ENCODE assay signal across 14 mouse cellular contexts in genomic region chr10:97478259-97478658, GRCm38 (mm10). TPM values are rescaled to one million over a fixed set of nuclear protein-coding genes. Genes with fewer than 3 reads are reported as not detected.
DNase-seq lines count a peak whose midpoint lies in the region; ATAC-seq and TF ChIP-seq lines count a peak whose summit lies in the region.
"Had no signal": no experiment of that assay in that cellular context is flagged by ENCODE, and none has a peak within 500 bp of the region (broad histone marks: within the 10 kb centered on the region; RNA-seq: fewer than 3 reads in every experiment).

No protein-coding gene starts in this region.

- H3K79me2 ChIP-seq in heart, adult 2 months (replicated peaks; ENCODE audit: control insufficient read depth, insufficient read depth, low read length) = no peaks in the 10 kb centered on the region
- no peaks in the 10 kb centered on the region for H3K79me2 ChIP-seq in liver, adult 2 months (ENCODE audit: control insufficient read depth, insufficient read depth, low read length)

- no peak for ATAC-seq in liver, embryonic 11.5 days (replicated peaks; ENCODE audit: low FRiP score)
- ATAC-seq in embryonic facial prominence, embryonic 15.5 days (ENCODE audit: insufficient number of reproducible peaks, low FRiP score, low TSS enrichment, low read depth) = no peak
- no peak for ATAC-seq in stomach, embryonic 15.5 days (ENCODE audit: insufficient read depth, low FRiP score, low read depth)
- ATAC-seq: activated CD4-positive, CD25-positive, alpha-beta regulatory T cell, adult 4 months had no signal

- 75% methylated on average over 3 of the region's 3 CpGs for WGBS in heart, adult 2 months
- WGBS in liver, adult 2 months = 77% methylated on average over 3 of the region's 3 CpGs
- 78% methylated on average over 3 of the region's 3 CpGs for WGBS in liver, embryonic 11.5 days
- WGBS in embryonic facial prominence, embryonic 15.5 days = 33% methylated on average over 3 of the region's 3 CpGs
- 58% methylated on average over 3 of the region's 3 CpGs for WGBS in stomach, embryonic 15.5 days

- intact Hi-C loops in heart, adult 2 months (cut with DNase I) = no loop called here
- intact Hi-C loops in left cerebral cortex, adult 2 months (cut with DNase I) = no loop called here

- H3K4me2 ChIP-seq in liver, embryonic 11.5 days = no peak overlapping the region
- 0 out of 2 replicates have a peak overlapping the region, but pooled peaks have one; percentile 10 for H3K4me2 ChIP-seq in embryonic facial prominence, embryonic 15.5 days (replicated peaks)
- peak overlapping the region; percentile 21; the same call in 1 of the 2 replicates for H3K4me2 ChIP-seq in stomach, embryonic 15.5 days
- H3K4me2 ChIP-seq: midbrain, embryonic 11.5 days had no signal

- H3K9ac ChIP-seq in heart, adult 2 months (ENCODE audit: low read depth, low read length) = no peak overlapping the region
- H3K9ac ChIP-seq in liver, adult 2 months (ENCODE audit: low read depth, low read length) = no peak overlapping the region
- H3K9ac ChIP-seq in liver, embryonic 11.5 days (ENCODE audit: low read depth, low read length) = no peak overlapping the region
- H3K9ac ChIP-seq in embryonic facial prominence, embryonic 15.5 days = no peak overlapping the region
- no peak overlapping the region for H3K9ac ChIP-seq in stomach, embryonic 15.5 days

- no peak for TF ChIP-seq EP300 in heart, adult 2 months (IDR thresholded peaks at IDR 0.05; ENCODE audit: insufficient read depth, low read depth, low read length)

- H3K36me3 ChIP-seq in heart, adult 2 months (ENCODE audit: control insufficient read depth, insufficient read depth, low read length) = no peaks in the 10 kb centered on the region
- H3K36me3 ChIP-seq in liver, adult 2 months (ENCODE audit: control insufficient read depth, insufficient read depth, low read length) = no peaks in the 10 kb centered on the region
- no peaks in the 10 kb centered on the region for H3K36me3 ChIP-seq in liver, embryonic 11.5 days (ENCODE audit: control insufficient read depth, insufficient read depth, low read length)
- no peaks in the 10 kb centered on the region for H3K36me3 ChIP-seq in embryonic facial prominence, embryonic 15.5 days
- H3K36me3 ChIP-seq in stomach, embryonic 15.5 days = no peaks in the 10 kb centered on the region
- H3K36me3 ChIP-seq: G1E had no signal

- TF ChIP-seq CTCF in heart, adult 2 months (IDR thresholded peaks at IDR 0.05) = no peak
- TF ChIP-seq CTCF in liver, adult 2 months (IDR thresholded peaks at IDR 0.05; ENCODE audit: low read depth, low read length) = no peak
- TF ChIP-seq CTCF in left cerebral cortex, adult 2 months (IDR thresholded peaks at IDR 0.05) = no peak

- H3K4me3 ChIP-seq in heart, adult 2 months = no peak overlapping the region
- H3K4me3 ChIP-seq in liver, adult 2 months (ENCODE audit: insufficient read depth, low read depth, low read length) = no peak overlapping the region
- H3K4me3 ChIP-seq in liver, embryonic 11.5 days (ENCODE audit: low read depth, low read length) = no peak overlapping the region
- no peak overlapping the region for H3K4me3 ChIP-seq in embryonic facial prominence, embryonic 15.5 days (replicated peaks)
- no peak overlapping the region for H3K4me3 ChIP-seq in stomach, embryonic 15.5 days (replicated peaks)
- no peak overlapping the region for H3K4me3 ChIP-seq in left cerebral cortex, adult 2 months

- no peaks in the 10 kb centered on the region; the same call in 1 of the 2 replicates for H3K4me1 ChIP-seq in heart, adult 2 months (ENCODE audit: control insufficient read depth, insufficient read depth, low read length)
- no peaks in the 10 kb centered on the region for H3K4me1 ChIP-seq in liver, adult 2 months (ENCODE audit: control insufficient read depth, insufficient read depth, low read length)
- H3K4me1 ChIP-seq in liver, embryonic 11.5 days (replicated peaks; ENCODE audit: control insufficient read depth, insufficient read depth, low read length) = no peaks in the 10 kb centered on the region
- H3K4me1 ChIP-seq in embryonic facial prominence, embryonic 15.5 days = peaks cover 15% of the 10 kb centered on the region
- 0 out of 2 replicates have a peak, but pooled peaks cover 3% of the 10 kb centered on the region for H3K4me1 ChIP-seq in stomach, embryonic 15.5 days

- H3K9me3 ChIP-seq in liver, embryonic 11.5 days (ENCODE audit: control insufficient read depth, low read length) = no peaks in the 10 kb centered on the region
- H3K9me3 ChIP-seq in embryonic facial prominence, embryonic 15.5 days (replicated peaks) = no peaks in the 10 kb centered on the region
- H3K9me3 ChIP-seq in stomach, embryonic 15.5 days = no peaks in the 10 kb centered on the region

- H3K27ac ChIP-seq in heart, adult 2 months = peak overlapping the region; percentile 63
- peak overlapping the region; percentile 29 for H3K27ac ChIP-seq in liver, adult 2 months (replicated peaks; ENCODE audit: insufficient read depth, low read depth, low read length)
- no peak overlapping the region for H3K27ac ChIP-seq in liver, embryonic 11.5 days (ENCODE audit: low read depth, low read length)
- peak overlapping the region; percentile 93 for H3K27ac ChIP-seq in embryonic facial prominence, embryonic 15.5 days (replicated peaks)
- H3K27ac ChIP-seq in stomach, embryonic 15.5 days = peak overlapping the region; percentile 78
- no peak overlapping the region for H3K27ac ChIP-seq in left cerebral cortex, adult 2 months

- H3K27me3 ChIP-seq in heart, adult 2 months (ENCODE audit: control insufficient read depth, insufficient read depth, low read length) = no peaks in the 10 kb centered on the region
- H3K27me3 ChIP-seq in liver, adult 2 months (ENCODE audit: control insufficient read depth, insufficient read depth, low read length) = no peaks in the 10 kb centered on the region
- H3K27me3 ChIP-seq in liver, embryonic 11.5 days (replicated peaks; ENCODE audit: control insufficient read depth, insufficient read depth, low read length) = no peaks in the 10 kb centered on the region
- no peaks in the 10 kb centered on the region for H3K27me3 ChIP-seq in embryonic facial prominence, embryonic 15.5 days
- H3K27me3 ChIP-seq in stomach, embryonic 15.5 days (replicated peaks) = no peaks in the 10 kb centered on the region

- no peak for TF ChIP-seq POLR2A in heart, adult 2 months (IDR thresholded peaks at IDR 0.05; ENCODE audit: insufficient read depth, low read depth, low read length)
- TF ChIP-seq POLR2A in liver, adult 2 months (IDR thresholded peaks at IDR 0.05; ENCODE audit: extremely low read depth, insufficient read depth, low read length) = no peak

- no peak for DNase-seq in heart, adult 2 months
- DNase-seq in heart, postnatal 4 days = no peak
- no peak for DNase-seq in liver, adult 2 months (ENCODE audit: extremely low read depth, low read depth, low spot score)
- no peak for DNase-seq in liver, embryonic 11.5 days (ENCODE audit: low spot score)
- DNase-seq in gastrocnemius, adult 18-20 months (ENCODE audit: low spot score) = no peak
- DNase-seq in left cerebral cortex, adult 2 months (ENCODE audit: extremely low spot score in 1 of 2, low spot score in 2 of 2) = no peak
- DNase-seq: gastrocnemius, postnatal 10 days; lung, adult 2 months; thymus, adult 2 months had no signal

RNA-seq across cellular contexts. Expression of gene Dcn, which starts 1.1 kb away (rescaled TPM):
- 100 to 1,000 TPM; 385 to 401 TPM for total RNA-seq in heart, adult 2 months (2021)
- polyA plus RNA-seq in heart, adult 2 months (2012; rRNA removed) = 442 and 744 TPM in 2 replicates
- 100 to 1,000 TPM; 319 to 365 TPM for total RNA-seq in heart, postnatal 4 days (2021)
- 182 and 187 TPM in 2 replicates for total RNA-seq in liver, adult 2 months (2014; rRNA removed)
- 78.1 and 90.9 TPM in 2 replicates for polyA plus RNA-seq in liver, adult 2 months (2012; rRNA removed)
- 36.0 and 39.5 TPM in 2 replicates for polyA plus RNA-seq in liver, embryonic 11.5 days (2014; fragmentation: Nextera tagmentation; extraction: Ambion mirVana)
- polyA plus RNA-seq in embryonic facial prominence, embryonic 15.5 days (2015; fragmentation: Nextera tagmentation; extraction: Ambion mirVana) = 765 and 776 TPM in 2 replicates
- 558 and 642 TPM in 2 replicates for polyA plus RNA-seq in stomach, embryonic 15.5 days (2015; fragmentation: Nextera tagmentation; extraction: Ambion mirVana)
- 100 to 1,000 TPM; 239 to 377 TPM for total RNA-seq in gastrocnemius, adult 18-20 months (2021)
- 10 to 100 TPM; 22.5 to 25.0 TPM for total RNA-seq in left cerebral cortex, adult 2 months (2021)
- polyA plus RNA-seq: activated CD4-positive, CD25-positive, alpha-beta regulatory T cell, adult 4 months; G1E had no signal

Comparison
In these comparisons a context has a peak if more than half of its experiments do, and no peak if none do; other contexts are left out.
1. H3K27ac ChIP-seq: peak in heart, adult 2 months (single experiment), liver, adult 2 months (single experiment), embryonic facial prominence, embryonic 15.5 days (single experiment) and stomach, embryonic 15.5 days (single experiment); none in liver, embryonic 11.5 days (single experiment) and left cerebral cortex, adult 2 months (single experiment).